Mouse (Mus musculus) MEL (cell line): ENCODE results near the gene Dhps. TPM values are rescaled to one million over a fixed set of nuclear protein-coding genes. Genes with fewer than 3 reads are reported as not detected.

Experiments used
- DNase-seq: peaks from one replicate; pipeline ENCODE4 v3.0.0; 2011; ENCODE audit warnings: low read depth, low spot score
- H3K27ac ChIP-seq: 2 replicates; pipeline ENCODE4 v1.5.1; 2012; ENCODE audit warnings: low read depth, mild to moderate bottlenecking, control low read depth, low read length, moderate library complexity; ENCODE audit not compliant: control insufficient read depth
- H3K27me3 ChIP-seq, 2 experiments: fragments of 150-350 bp in 1 of 2; sonication (generic) in 1 of 2; 2 replicates each; pipeline ENCODE4 v1.6.1; 2012; ENCODE audit warnings: low read length in 2 of 2, mild to moderate bottlenecking in 2 of 2, improper control_type of control experiment in 1 of 2, moderate library complexity in 1 of 2; ENCODE audit not compliant: insufficient read depth in 2 of 2, control insufficient read depth in 1 of 2
- H3K36me3 ChIP-seq, 2 experiments: 2 replicates each; pipeline ENCODE4 v1.6.1; 2012 to 2014; ENCODE audit warnings: low read length in 2 of 2, improper control_type of control experiment in 1 of 2, inconsistent platforms in 1 of 2, mild to moderate bottlenecking in 1 of 2; ENCODE audit not compliant: insufficient read depth in 2 of 2, control insufficient read depth in 1 of 2
- H3K4me1 ChIP-seq, 2 experiments: fragments of 150-350 bp in 1 of 2; sonication (generic) in 1 of 2; 2 replicates each; pipeline ENCODE4 v1.6.1; 2012; ENCODE audit warnings: low read length in 2 of 2, improper control_type of control experiment in 1 of 2, mild to moderate bottlenecking in 1 of 2; ENCODE audit not compliant: insufficient read depth in 2 of 2, control insufficient read depth in 1 of 2
- H3K4me3 ChIP-seq, 2 experiments: fragments of 150-350 bp in 1 of 2; sonication (generic) in 1 of 2; 2 replicates each; pipeline ENCODE4 v1.5.1; 2012; ENCODE audit warnings: low read depth in 2 of 2, low read length in 2 of 2, mild to moderate bottlenecking in 2 of 2, moderate library complexity in 2 of 2, control low read depth in 1 of 2, improper control_type of control experiment in 1 of 2; ENCODE audit not compliant: control insufficient read depth in 1 of 2, insufficient read depth in 1 of 2
- H3K79me2 ChIP-seq: 2 replicates; pipeline ENCODE4 v1.6.1; 2012; ENCODE audit warnings: mild to moderate bottlenecking, low read length, moderate library complexity; ENCODE audit not compliant: control insufficient read depth, poor library complexity, insufficient read depth
- H3K9ac ChIP-seq: 2 replicates; pipeline ENCODE4 v1.6.1; 2012; ENCODE audit warnings: low read depth, mild to moderate bottlenecking, control low read depth, low read length, moderate library complexity; ENCODE audit not compliant: control insufficient read depth, poor library complexity, severe bottlenecking
- H3K9me3 ChIP-seq: fragments of 150-350 bp; sonication (generic); replicated peaks from 2 replicates; pipeline ENCODE4 v1.6.1; 2012; ENCODE audit warnings: mild to moderate bottlenecking, low read length, improper control_type of control experiment, moderate library complexity; ENCODE audit not compliant: insufficient read depth
- BHLHE40 ChIP-seq: IDR thresholded peaks from 2 replicates; pipeline ENCODE4 v1.6.1; 2012; ENCODE audit warnings: low read depth, mild to moderate bottlenecking, inconsistent platforms, low read length, improper control_type of control experiment, borderline replicate concordance
- CTCF ChIP-seq, 3 experiments: IDR thresholded peaks in 2 of 3; conservative IDR thresholded peaks in 1 of 3; 2 replicates each; pipeline ENCODE4 v1.5.1; 2011 to 2012; ENCODE audit warnings: low read length in 3 of 3, low read depth in 2 of 3, mild to moderate bottlenecking in 2 of 3, improper control_type of control experiment in 1 of 3, inconsistent platforms in 1 of 3, mixed read lengths in 1 of 3, moderate library complexity in 1 of 3; ENCODE audit not compliant: control insufficient read depth in 1 of 3, insufficient read depth in 1 of 3, poor library complexity in 1 of 3, severe bottlenecking in 1 of 3
- ELF1 ChIP-seq: IDR thresholded peaks from 2 replicates; pipeline ENCODE4 v1.6.1; 2014; ENCODE audit warnings: low read depth, mild to moderate bottlenecking, inconsistent platforms, low read length, improper control_type of control experiment, moderate library complexity
- GATA1 ChIP-seq: IDR thresholded peaks from 2 replicates; pipeline ENCODE4 v1.6.1; 2011; ENCODE audit warnings: low read depth, low read length, improper control_type of control experiment
- HCFC1 ChIP-seq: IDR thresholded peaks from 2 replicates; pipeline ENCODE4 v1.6.1; 2012; ENCODE audit warnings: low read depth, mild to moderate bottlenecking, inconsistent platforms, low read length, improper control_type of control experiment, moderate library complexity
- KAT2A ChIP-seq: conservative IDR thresholded peaks from 2 replicates; pipeline ENCODE4 v1.6.1; 2012; ENCODE audit warnings: low read depth, low read length, improper control_type of control experiment, inconsistent platforms
- MAFK ChIP-seq: IDR thresholded peaks from 2 replicates; pipeline ENCODE4 v1.6.1; 2011; ENCODE audit warnings: low read depth, mild to moderate bottlenecking, low read length, improper control_type of control experiment, borderline replicate concordance
- MAX ChIP-seq: IDR thresholded peaks from 2 replicates; pipeline ENCODE4 v1.6.1; 2011; ENCODE audit warnings: low read length, improper control_type of control experiment
- MXI1 ChIP-seq: IDR thresholded peaks from 2 replicates; pipeline ENCODE4 v1.6.1; 2011; ENCODE audit warnings: mild to moderate bottlenecking, low read depth, low read length, improper control_type of control experiment
- NRF1 ChIP-seq: IDR thresholded peaks from 2 replicates; pipeline ENCODE4 v1.6.1; 2014; ENCODE audit warnings: low read depth, mild to moderate bottlenecking, inconsistent platforms, low read length, improper control_type of control experiment, moderate library complexity; ENCODE audit not compliant: poor library complexity, insufficient read depth, severe bottlenecking
- POLR2A ChIP-seq, 2 experiments: IDR thresholded peaks; 2 replicates each; pipeline ENCODE4 v1.6.1; 2011 to 2012; ENCODE audit warnings: low read length in 2 of 2, mild to moderate bottlenecking in 2 of 2, control low read depth in 1 of 2, improper control_type of control experiment in 1 of 2, low read depth in 1 of 2, moderate library complexity in 1 of 2; ENCODE audit not compliant: control insufficient read depth in 1 of 2, insufficient read depth in 1 of 2, poor library complexity in 1 of 2
- POLR2AphosphoS2 ChIP-seq: IDR thresholded peaks from 2 replicates; pipeline ENCODE4 v1.6.1; 2011; ENCODE audit warnings: low read length, improper control_type of control experiment
- RAD21 ChIP-seq: IDR thresholded peaks from 2 replicates; pipeline ENCODE4 v1.6.1; 2011; ENCODE audit warnings: mild to moderate bottlenecking, low read depth, low read length, improper control_type of control experiment
- SIN3A ChIP-seq: IDR thresholded peaks from 2 replicates; pipeline ENCODE4 v1.6.1; 2012; ENCODE audit warnings: low read length, improper control_type of control experiment, inconsistent platforms
- SMC3 ChIP-seq: IDR thresholded peaks from 2 replicates; pipeline ENCODE4 v1.6.1; 2011; ENCODE audit warnings: low read depth, low read length, improper control_type of control experiment
- TBP ChIP-seq: IDR thresholded peaks from 2 replicates; pipeline ENCODE4 v1.8.0; 2011; ENCODE audit warnings: low read depth, low read length, improper control_type of control experiment
- TCF12 ChIP-seq: IDR thresholded peaks from 2 replicates; pipeline ENCODE4 v1.6.1; 2014; ENCODE audit warnings: low read depth, mild to moderate bottlenecking, inconsistent platforms, low read length, improper control_type of control experiment, moderate library complexity
- UBTF ChIP-seq: IDR thresholded peaks from 2 replicates; pipeline ENCODE4 v1.6.1; 2012; ENCODE audit warnings: low read depth, mild to moderate bottlenecking, inconsistent platforms, low read length, improper control_type of control experiment, moderate library complexity, borderline replicate concordance; ENCODE audit not compliant: insufficient read depth
- USF1 ChIP-seq: IDR thresholded peaks from 2 replicates; pipeline ENCODE4 v1.6.1; 2014; ENCODE audit warnings: low read depth, mild to moderate bottlenecking, inconsistent platforms, low read length, improper control_type of control experiment, moderate library complexity
- USF2 ChIP-seq, 2 experiments: IDR thresholded peaks; 2 replicates each; pipeline ENCODE4 v1.6.1; 2011 to 2012; ENCODE audit warnings: improper control_type of control experiment in 2 of 2, low read length in 2 of 2, borderline replicate concordance in 1 of 2, inconsistent platforms in 1 of 2, low read depth in 1 of 2, mild to moderate bottlenecking in 1 of 2; ENCODE audit not compliant: insufficient read depth in 1 of 2
- ZNF384 ChIP-seq: IDR thresholded peaks from 2 replicates; pipeline ENCODE4 v1.6.1; 2012; ENCODE audit warnings: low read depth, mild to moderate bottlenecking, inconsistent platforms, low read length, improper control_type of control experiment
- polyA plus RNA-seq, 2 experiments: library from polyadenylated mRNA; stranded (reverse) in 1 of 2; unstranded in 1 of 2; fragments of >175 nt in 1 of 2; fragments of >200 nt in 1 of 2; gene quantifications; 2 replicates each; pipeline versions ENCODE4 v1.2.1 to v1.2.4; 2012; ENCODE audit warnings: low replicate concordance in 2 of 2, low read depth in 1 of 2; ENCODE audit not compliant: insufficient read length in 2 of 2, insufficient read depth in 1 of 2, missing spikeins in 1 of 2
- total RNA-seq: library from RNA; depleted of rRNA; stranded (reverse); fragments of 300-350 nt; gene quantifications from 2 replicates; pipeline ENCODE4 v1.2.3, GENCODE M21; 2012

Dhps gene
- total and polyA plus RNA-seq, 3 experiments = 44.6 to 68.3 TPM; not detected in 1

DNA sequence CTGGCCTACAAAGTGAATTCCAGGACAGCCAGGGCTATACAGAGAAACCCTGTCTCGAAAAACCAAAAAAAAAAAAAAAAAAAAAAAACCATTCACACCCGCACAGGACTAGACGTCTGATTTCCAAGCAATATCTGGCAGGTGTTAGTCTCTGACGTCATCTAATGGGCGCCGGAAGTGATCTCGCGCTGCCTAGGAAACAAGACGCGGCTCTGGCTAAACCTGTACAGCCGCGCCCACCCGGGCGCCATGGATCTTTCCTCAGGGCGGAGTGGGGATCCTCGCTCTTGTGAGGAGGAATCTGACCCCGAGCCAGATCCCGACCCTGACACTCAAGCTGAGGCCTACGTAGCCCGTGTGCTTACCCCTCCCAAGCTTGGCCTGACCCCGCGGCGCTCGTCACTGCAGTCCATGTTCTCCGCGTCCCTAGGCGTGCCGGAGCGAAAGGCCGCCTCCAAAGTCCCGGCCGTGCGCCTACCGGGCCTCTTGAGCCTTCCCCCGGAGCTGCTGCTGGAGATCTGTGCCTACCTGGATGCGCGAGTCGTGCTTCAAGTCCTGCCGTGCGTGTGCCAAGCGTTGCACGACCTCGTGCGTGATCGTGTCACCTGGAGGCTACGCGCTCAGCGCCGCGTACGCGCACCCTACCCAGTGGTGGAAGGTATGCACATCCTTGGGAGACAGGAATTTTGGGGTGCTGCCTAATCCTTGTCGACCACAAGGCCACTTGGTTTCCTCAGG, 11.5 kb upstream of the Dhps start, which contains the start of gene Fbxw9:
Gene Fbxw9, plus strand, starts transcription at position 177 of the 738 bp plus-strand sequence.
- peak within 1 kb of the TSS; percentile 63 for H3K9ac ChIP-seq
- no peaks in the 10 kb centered on the region for H3K27me3 ChIP-seq
- peak within 1 kb of the TSS; percentile 45 to 78 for H3K4me3 ChIP-seq
- no peaks in the 10 kb centered on the region for H3K9me3 ChIP-seq
- 0 out of 2 replicates have a peak, but pooled peaks cover 2% of the 10 kb centered on the region for H3K79me2 ChIP-seq
- no peaks in the 10 kb centered on the region; a peak in 2 of 4 replicates for H3K36me3 ChIP-seq
- peak; percentile 90 for DNase-seq
- H3K27ac ChIP-seq = no peak within 1 kb of the TSS
- TF ChIP-seq CTCF (IDR thresholded peaks at IDR 0.05 in 2 of 3, conservative IDR thresholded peaks at IDR 0.05 in 1 of 3; ENCODE audit: control insufficient read depth in 1 of 3, insufficient read depth in 1 of 3, low read depth in 2 of 3, low read length in 3 of 3, poor library complexity in 1 of 3, severe bottlenecking in 1 of 3) (no peak), MXI1 (peak; percentile 88), SMC3 (no peak), USF2 (IDR thresholded peaks at IDR 0.05; ENCODE audit: borderline replicate concordance in 1 of 2, insufficient read depth in 1 of 2, low read depth in 1 of 2, low read length in 2 of 2) (no peak), ZNF384 (0 out of 2 replicates have a peak, but pooled peaks have one; percentile 50), USF1 (no peak), UBTF (no peak), MAFK (no peak), RAD21 (no peak), KAT2A (no peak), GATA1 (no peak), BHLHE40 (no peak), TCF12 (no peak), ELF1 (peak; percentile 74; the same call in 1 of the 2 replicates), POLR2A (IDR thresholded peaks at IDR 0.05; ENCODE audit: control insufficient read depth in 1 of 2, insufficient read depth in 1 of 2, low read depth in 1 of 2, low read length in 2 of 2, poor library complexity in 1 of 2) (peak in 1 of 2 experiments; percentile 42; a peak in 1 of 4 replicates), SIN3A (peak; percentile 97), NRF1 (no peak), MAX (0 out of 2 replicates have a peak, but pooled peaks have one; percentile 25), HCFC1 (peak; percentile 84), TBP (no peak), POLR2AphosphoS2 (peak; percentile 32; the same call in 1 of the 2 replicates)
- H3K4me1 ChIP-seq = 0 out of 4 replicates have a peak, but pooled peaks cover 0 to 3% of the 10 kb centered on the region in 2 experiments
